Mouse (Mus musculus): Measurements from ENCODE around the gene Cnnm3. TPM values are rescaled to one million over a fixed set of nuclear protein-coding genes. Genes with fewer than 3 reads are reported as not detected.

The Cnnm3 gene
- polyA plus RNA-seq, 1 experiment from 2014 or later: 6.0 TPM

DNA sequence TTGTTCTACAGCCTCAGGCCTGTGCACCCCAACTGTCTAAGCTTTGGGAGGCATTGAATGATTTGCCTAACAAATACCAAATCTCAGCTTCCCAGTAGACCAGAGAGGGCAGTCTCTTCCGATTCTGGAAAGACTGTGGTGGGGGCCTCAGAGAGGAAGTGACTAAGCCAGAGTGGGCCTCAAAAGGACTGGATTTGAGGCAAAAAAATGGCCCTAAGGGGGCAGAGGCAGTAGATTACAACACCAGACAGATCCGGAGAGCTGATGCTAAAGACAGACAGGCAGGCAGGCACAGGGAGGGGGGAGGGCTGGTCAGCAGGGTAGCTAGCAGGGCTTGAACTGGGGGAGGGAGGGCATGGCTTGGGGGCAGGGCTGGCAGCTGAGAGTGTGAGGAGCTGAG is 54.8 kb downstream of the Cnnm3 start:
- peaks cover 18% of the 10 kb centered on the region for H3K4me1 ChIP-seq (ENCODE audit: control insufficient read depth, insufficient read depth, low read length)
- no peak for DNase-seq (ENCODE audit: low spot score)
- H3K9ac ChIP-seq (ENCODE audit: low read length): peak overlapping the region; percentile 7; the same call in 1 of the 2 replicates
- H3K4me3 ChIP-seq (ENCODE audit: low read depth, low read length): no peak overlapping the region
- 0 out of 2 replicates have a peak overlapping the region, but pooled peaks have one; percentile 4 for H3K27ac ChIP-seq (replicated peaks; ENCODE audit: low read depth, low read length)
- H3K9me3 ChIP-seq (ENCODE audit: control insufficient read depth, low read length): no peaks in the 10 kb centered on the region
- 2% methylated on average over 2 of the region's 2 CpGs for WGBS
- no peak overlapping the region for H3K4me2 ChIP-seq (ENCODE audit: low read depth, severe bottlenecking)
- ATAC-seq (ENCODE audit: insufficient number of reproducible peaks, low FRiP score, low TSS enrichment, low read depth): no peak
- H3K27me3 ChIP-seq (ENCODE audit: control insufficient read depth, insufficient read depth, low read length): no peaks in the 10 kb centered on the region
- no peaks in the 10 kb centered on the region for H3K36me3 ChIP-seq (ENCODE audit: control insufficient read depth, insufficient read depth, low read length)

DNA sequence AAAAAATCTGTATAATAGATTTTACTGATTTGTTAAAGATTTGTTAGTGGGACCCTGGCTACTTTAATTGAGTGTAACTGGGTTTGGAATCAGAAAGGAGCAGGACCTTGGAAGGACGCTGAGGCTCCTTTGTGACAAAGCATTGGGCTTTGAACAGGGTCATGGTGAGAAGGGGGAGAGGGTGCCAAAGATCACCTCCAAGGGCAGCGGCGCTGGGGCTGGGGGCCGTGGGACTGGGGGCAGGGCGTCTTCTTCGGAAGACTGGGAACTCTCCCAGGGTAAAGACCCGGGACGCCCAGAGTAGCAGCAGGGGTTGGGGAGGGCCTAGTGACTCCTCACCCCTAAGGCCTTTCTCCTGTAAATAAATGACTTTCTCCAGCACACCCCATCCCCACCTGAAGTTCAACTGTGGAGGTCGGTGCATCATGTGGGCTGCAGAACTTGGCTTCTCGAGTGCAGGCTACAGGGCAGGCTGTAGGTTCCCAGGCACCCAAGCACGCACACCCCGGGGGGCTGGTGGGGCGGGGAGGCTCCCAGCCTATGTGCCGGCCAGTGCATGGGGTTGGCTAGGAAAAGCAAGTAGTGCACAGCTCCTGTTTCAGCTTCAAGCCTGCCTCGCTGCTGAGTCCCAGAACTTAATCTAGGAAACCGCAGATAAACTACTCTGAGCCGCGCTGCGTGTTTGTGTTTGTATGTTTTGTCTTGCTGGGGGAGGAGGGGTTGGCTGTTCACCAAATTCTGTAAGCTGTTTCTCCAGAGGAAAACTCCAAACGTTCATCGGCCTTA is 56.3 kb downstream of the Cnnm3 start:
- no peak overlapping the region for H3K4me2 ChIP-seq (ENCODE audit: low read depth, severe bottlenecking)
- 50% methylated on average over 21 of the region's 21 CpGs for WGBS
- peaks cover 11% of the 10 kb centered on the region for H3K4me1 ChIP-seq (ENCODE audit: control insufficient read depth, insufficient read depth, low read length)
- H3K36me3 ChIP-seq (ENCODE audit: control insufficient read depth, insufficient read depth, low read length): no peaks in the 10 kb centered on the region
- no peak overlapping the region for H3K4me3 ChIP-seq (ENCODE audit: low read depth, low read length)
- no peak overlapping the region for H3K9ac ChIP-seq (ENCODE audit: low read length)
- H3K27ac ChIP-seq (replicated peaks; ENCODE audit: low read depth, low read length): no peak overlapping the region
- no peaks in the 10 kb centered on the region for H3K9me3 ChIP-seq (ENCODE audit: control insufficient read depth, low read length)
- no peak for DNase-seq (ENCODE audit: low spot score)
- no peaks in the 10 kb centered on the region for H3K27me3 ChIP-seq (ENCODE audit: control insufficient read depth, insufficient read depth, low read length)
- no peak for ATAC-seq (ENCODE audit: insufficient number of reproducible peaks, low FRiP score, low TSS enrichment, low read depth)

DNA sequence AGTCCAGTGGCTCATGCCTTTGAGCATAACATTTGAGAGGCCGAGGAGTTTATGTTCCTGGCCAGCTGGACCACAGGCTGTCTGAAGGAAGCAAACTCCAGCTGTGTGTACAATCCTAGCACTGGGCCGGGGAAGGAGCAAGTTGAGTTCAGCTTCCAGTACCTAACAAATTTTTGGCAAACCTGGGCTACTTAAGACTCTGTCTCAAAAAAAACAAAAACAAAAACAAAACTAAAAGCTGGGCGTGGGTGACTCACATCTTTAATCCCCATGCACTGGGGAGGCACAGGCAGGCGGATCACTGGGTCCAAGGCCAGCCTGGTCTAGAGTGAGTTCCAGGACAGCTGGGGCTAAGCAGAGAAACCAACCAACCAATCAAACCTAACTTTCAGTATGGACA is 57.1 kb downstream of the Cnnm3 start:
- ATAC-seq (ENCODE audit: insufficient number of reproducible peaks, low FRiP score, low TSS enrichment, low read depth) (no peak), DNase-seq (ENCODE audit: low spot score) (no peak)
- Histone ChIP-seq H3K4me1 (ENCODE audit: control insufficient read depth, insufficient read depth, low read length) (peaks cover 11% of the 10 kb centered on the region), H3K9ac (ENCODE audit: low read length) (no peak overlapping the region), H3K36me3 (ENCODE audit: control insufficient read depth, insufficient read depth, low read length) (no peaks in the 10 kb centered on the region), H3K9me3 (ENCODE audit: control insufficient read depth, low read length) (no peaks in the 10 kb centered on the region), H3K4me3 (ENCODE audit: low read depth, low read length) (no peak overlapping the region), H3K4me2 (ENCODE audit: low read depth, severe bottlenecking) (no peak overlapping the region), H3K27ac (replicated peaks; ENCODE audit: low read depth, low read length) (no peak overlapping the region), H3K27me3 (ENCODE audit: control insufficient read depth, insufficient read depth, low read length) (no peaks in the 10 kb centered on the region)
- WGBS: 77% methylated on average over 4 of the region's 4 CpGs

DNA sequence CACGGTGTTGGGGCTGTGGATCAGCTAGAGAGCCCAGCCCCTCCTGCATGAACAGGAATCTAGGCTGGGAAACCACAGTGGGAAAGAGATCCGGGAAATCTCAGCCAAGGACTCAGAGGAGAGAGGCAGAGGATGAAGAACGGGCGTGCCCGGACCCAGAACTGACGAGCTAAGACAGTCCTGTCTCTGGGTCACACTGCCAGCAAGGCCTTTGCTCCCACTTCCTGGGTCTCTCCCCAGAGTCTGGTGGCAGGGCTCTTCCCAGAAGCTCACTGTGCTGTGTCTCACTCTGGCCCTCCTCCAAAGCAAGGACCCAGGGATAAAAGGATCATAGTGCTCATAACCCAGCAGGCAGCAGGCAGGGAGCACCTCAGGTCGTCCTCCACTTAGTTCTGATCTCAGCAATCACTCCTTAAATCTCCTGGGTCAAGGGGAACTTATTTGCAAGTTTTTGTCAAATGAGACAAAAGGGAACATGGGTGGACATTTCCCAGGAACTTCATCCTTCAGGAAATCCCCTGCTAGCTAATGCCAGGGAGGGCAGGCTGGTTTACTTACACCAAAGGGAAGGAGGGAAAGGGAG is 58.1 kb downstream of the Cnnm3 start:
- Histone ChIP-seq H3K4me3 (ENCODE audit: low read depth, low read length) (no peak overlapping the region), H3K4me1 (ENCODE audit: control insufficient read depth, insufficient read depth, low read length) (peaks cover 15% of the 10 kb centered on the region), H3K36me3 (ENCODE audit: control insufficient read depth, insufficient read depth, low read length) (no peaks in the 10 kb centered on the region), H3K4me2 (ENCODE audit: low read depth, severe bottlenecking) (no peak overlapping the region), H3K27me3 (ENCODE audit: control insufficient read depth, insufficient read depth, low read length) (no peaks in the 10 kb centered on the region), H3K27ac (replicated peaks; ENCODE audit: low read depth, low read length) (no peak overlapping the region), H3K9ac (ENCODE audit: low read length) (no peak overlapping the region), H3K9me3 (ENCODE audit: control insufficient read depth, low read length) (no peaks in the 10 kb centered on the region)
- 66% methylated on average over 7 of the region's 7 CpGs for WGBS
- no peak for DNase-seq (ENCODE audit: low spot score)
- no peak for ATAC-seq (ENCODE audit: insufficient number of reproducible peaks, low FRiP score, low TSS enrichment, low read depth)

DNA sequence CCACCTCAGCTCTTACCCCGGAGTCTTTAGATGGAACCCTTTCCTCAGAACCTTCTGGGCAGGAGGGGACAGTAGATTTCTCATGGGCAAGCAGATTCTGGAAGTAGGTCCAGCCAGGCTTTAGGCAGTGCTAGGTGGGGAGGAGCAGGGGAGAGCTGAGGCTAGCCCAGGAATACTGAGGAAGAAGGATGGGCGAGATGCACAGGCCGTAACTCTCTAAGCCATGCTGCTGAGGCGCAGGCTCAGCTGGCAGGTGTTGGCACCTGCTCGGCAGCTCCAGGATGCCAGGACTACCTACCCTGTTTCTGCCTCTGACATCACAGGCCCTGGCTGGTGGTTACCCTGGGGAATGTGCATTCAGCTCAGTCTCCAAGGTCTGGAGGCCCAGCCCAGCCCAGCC is 58.7 kb downstream of the Cnnm3 start:
- DNase-seq (ENCODE audit: low spot score): no peak
- no peak overlapping the region for H3K4me2 ChIP-seq (ENCODE audit: low read depth, severe bottlenecking)
- no peak overlapping the region for H3K9ac ChIP-seq (ENCODE audit: low read length)
- no peak for ATAC-seq (ENCODE audit: insufficient number of reproducible peaks, low FRiP score, low TSS enrichment, low read depth)
- H3K9me3 ChIP-seq (ENCODE audit: control insufficient read depth, low read length): no peaks in the 10 kb centered on the region
- peaks cover 17% of the 10 kb centered on the region for H3K4me1 ChIP-seq (ENCODE audit: control insufficient read depth, insufficient read depth, low read length)
- no peaks in the 10 kb centered on the region for H3K36me3 ChIP-seq (ENCODE audit: control insufficient read depth, insufficient read depth, low read length)
- no peak overlapping the region for H3K27ac ChIP-seq (replicated peaks; ENCODE audit: low read depth, low read length)
- H3K4me3 ChIP-seq (ENCODE audit: low read depth, low read length): no peak overlapping the region
- 87% methylated on average over 5 of the region's 5 CpGs for WGBS
- no peaks in the 10 kb centered on the region for H3K27me3 ChIP-seq (ENCODE audit: control insufficient read depth, insufficient read depth, low read length)

DNA sequence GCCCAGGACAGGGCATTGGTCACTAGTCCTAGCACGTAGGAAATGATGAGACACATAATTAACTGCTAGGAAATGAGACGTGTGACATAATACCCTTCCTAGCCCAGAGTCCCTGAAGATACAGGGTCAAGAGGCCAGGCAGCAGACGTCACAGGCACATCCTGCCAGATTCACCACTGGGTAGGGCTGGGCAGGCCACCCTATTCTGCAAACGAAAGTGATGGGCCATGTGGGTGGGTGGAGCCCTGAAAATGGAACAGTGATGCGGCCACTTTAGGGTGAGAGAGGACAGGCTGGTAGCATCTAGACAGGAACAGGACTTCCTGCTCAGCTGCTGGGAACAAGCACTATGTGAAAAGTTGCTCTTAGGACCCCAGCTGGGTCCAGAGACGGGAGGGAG is 60.0 kb downstream of the Cnnm3 start:
- Histone ChIP-seq H3K4me2 (ENCODE audit: low read depth, severe bottlenecking) (no peak overlapping the region), H3K9ac (ENCODE audit: low read length) (no peak overlapping the region), H3K36me3 (ENCODE audit: control insufficient read depth, insufficient read depth, low read length) (no peaks in the 10 kb centered on the region), H3K4me1 (ENCODE audit: control insufficient read depth, insufficient read depth, low read length) (peaks cover 23% of the 10 kb centered on the region), H3K4me3 (ENCODE audit: low read depth, low read length) (no peak overlapping the region), H3K9me3 (ENCODE audit: control insufficient read depth, low read length) (no peaks in the 10 kb centered on the region), H3K27ac (replicated peaks; ENCODE audit: low read depth, low read length) (no peak overlapping the region), H3K27me3 (ENCODE audit: control insufficient read depth, insufficient read depth, low read length) (no peaks in the 10 kb centered on the region)
- 27% methylated on average over 6 of the region's 6 CpGs for WGBS
- DNase-seq (ENCODE audit: low spot score) (no peak), ATAC-seq (ENCODE audit: insufficient number of reproducible peaks, low FRiP score, low TSS enrichment, low read depth) (no peak)

DNA sequence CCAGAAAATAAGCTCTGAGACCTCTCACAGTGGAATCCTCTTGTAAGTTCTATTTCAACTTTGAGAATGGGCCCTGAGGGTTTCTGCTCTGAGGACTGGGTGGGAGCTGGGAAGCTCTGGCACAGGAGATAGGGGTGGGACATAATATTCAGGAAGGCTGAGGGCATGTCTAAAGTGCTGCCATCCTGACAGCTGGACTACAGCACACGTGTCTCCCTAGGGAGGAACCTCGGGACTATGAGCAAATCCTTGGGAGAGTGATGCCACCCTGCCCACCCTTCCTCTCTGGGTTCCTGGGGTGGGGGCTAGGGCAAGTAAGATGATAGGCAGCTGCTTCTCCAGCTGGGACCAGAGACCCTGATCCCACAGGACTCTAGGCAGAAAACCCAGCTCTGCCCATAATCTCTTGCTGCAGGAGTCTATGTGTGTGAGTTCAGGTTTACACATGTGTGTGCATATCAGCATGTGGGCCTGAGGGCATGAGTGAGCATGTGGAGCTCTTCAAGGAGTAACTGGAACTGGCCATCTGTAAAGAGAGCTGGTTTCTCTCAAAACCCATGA is 60.6 kb downstream of the Cnnm3 start:
- 77% methylated on average over 2 of the region's 2 CpGs for WGBS
- Histone ChIP-seq H3K36me3 (ENCODE audit: control insufficient read depth, insufficient read depth, low read length) (no peaks in the 10 kb centered on the region), H3K4me3 (ENCODE audit: low read depth, low read length) (no peak overlapping the region), H3K4me2 (ENCODE audit: low read depth, severe bottlenecking) (no peak overlapping the region), H3K27me3 (ENCODE audit: control insufficient read depth, insufficient read depth, low read length) (no peaks in the 10 kb centered on the region), H3K4me1 (ENCODE audit: control insufficient read depth, insufficient read depth, low read length) (peaks cover 28% of the 10 kb centered on the region), H3K9me3 (ENCODE audit: control insufficient read depth, low read length) (no peaks in the 10 kb centered on the region), H3K9ac (ENCODE audit: low read length) (no peak overlapping the region), H3K27ac (replicated peaks; ENCODE audit: low read depth, low read length) (no peak overlapping the region)
- no peak for ATAC-seq (ENCODE audit: insufficient number of reproducible peaks, low FRiP score, low TSS enrichment, low read depth)
- DNase-seq (ENCODE audit: low spot score): no peak

DNA sequence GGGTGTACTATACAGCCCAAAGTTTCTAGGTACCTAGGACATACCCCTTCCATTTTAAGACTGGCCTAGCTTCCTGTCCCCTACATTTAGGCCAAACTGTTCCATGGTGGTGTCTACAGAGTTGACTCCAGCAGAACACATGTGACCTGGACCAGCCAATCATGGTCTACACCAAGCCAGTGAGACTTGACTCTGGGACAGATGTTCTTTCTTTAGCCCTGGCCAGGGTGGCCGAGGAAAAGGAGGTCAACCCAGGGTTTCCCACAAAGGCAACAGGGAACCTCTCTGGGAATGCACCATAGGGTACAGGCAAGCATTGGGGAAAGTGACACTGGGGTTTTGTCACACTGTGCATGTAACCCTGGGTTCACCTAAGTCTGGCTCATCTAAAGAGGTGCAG is 61.0 kb downstream of the Cnnm3 start:
- no peak overlapping the region for H3K9ac ChIP-seq (ENCODE audit: low read length)
- H3K9me3 ChIP-seq (ENCODE audit: control insufficient read depth, low read length): no peaks in the 10 kb centered on the region
- H3K4me2 ChIP-seq (ENCODE audit: low read depth, severe bottlenecking): no peak overlapping the region
- H3K4me1 ChIP-seq (ENCODE audit: control insufficient read depth, insufficient read depth, low read length): peaks cover 32% of the 10 kb centered on the region
- no peak for DNase-seq (ENCODE audit: low spot score)
- H3K27ac ChIP-seq (replicated peaks; ENCODE audit: low read depth, low read length): no peak overlapping the region
- no peaks in the 10 kb centered on the region for H3K36me3 ChIP-seq (ENCODE audit: control insufficient read depth, insufficient read depth, low read length)
- no peak overlapping the region for H3K4me3 ChIP-seq (ENCODE audit: low read depth, low read length)
- no peak for ATAC-seq (ENCODE audit: insufficient number of reproducible peaks, low FRiP score, low TSS enrichment, low read depth)
- 70% methylated on average over 1 of the region's 1 CpGs for WGBS
- H3K27me3 ChIP-seq (ENCODE audit: control insufficient read depth, insufficient read depth, low read length): no peaks in the 10 kb centered on the region
